Mouse (Mus musculus) ES-CJ7 (cell line): ENCODE results near the gene Gckr.

Experiments used
- DNase-seq: peaks from one replicate; pipeline ENCODE4 v3.0.0; 2011; ENCODE audit warnings: low read depth, low spot score

Gene Gckr

GRCm38 (mm10) chr5:31297047-31297757 lies at the start of gene Gckr:
Gene Gckr, plus strand, starts transcription at chr5:31297443.
- DNase-seq, result no peak

- no peak for DNase-seq
Measured at GRCm38 (mm10) chr5:31250716-31251115, 46.5 kb upstream of the Gckr start.

- peak; percentile 67 for DNase-seq
Measured at GRCm38 (mm10) chr5:31251541-31252101, 45.6 kb upstream of the Gckr start, which contains the start of gene Krtcap3. Gene Krtcap3, plus strand, starts transcription at chr5:31251691.

- no peak for DNase-seq
Measured at GRCm38 (mm10) chr5:31252151-31252550, 45.1 kb upstream of the Gckr start.

GRCm38 (mm10) chr5:31252795-31253545 lies 44.3 kb upstream of the Gckr start:
- peak; percentile 26 for DNase-seq

- no peak for DNase-seq
Measured at GRCm38 (mm10) chr5:31253806-31254205, 43.4 kb upstream of the Gckr start.

GRCm38 (mm10) chr5:31254452-31254851 lies 42.8 kb upstream of the Gckr start:
- DNase-seq, result peak; percentile 48

GRCm38 (mm10) chr5:31254901-31255300 lies 42.3 kb upstream of the Gckr start:
- no peak for DNase-seq

GRCm38 (mm10) chr5:31255381-31255780 lies 41.9 kb upstream of the Gckr start:
- DNase-seq, result no peak

GRCm38 (mm10) chr5:31255971-31256370 lies 41.3 kb upstream of the Gckr start:
- no peak for DNase-seq

GRCm38 (mm10) chr5:31257616-31258015 lies 39.6 kb upstream of the Gckr start:
- no peak for DNase-seq

- DNase-seq, result no peak
Measured at GRCm38 (mm10) chr5:31266101-31266500, 31.1 kb upstream of the Gckr start.

GRCm38 (mm10) chr5:31267686-31268085 lies 29.6 kb upstream of the Gckr start:
- no peak for DNase-seq

GRCm38 (mm10) chr5:31273018-31273417 lies 24.2 kb upstream of the Gckr start:
- DNase-seq, result no peak

- no peak for DNase-seq
Measured at GRCm38 (mm10) chr5:31279245-31279988, 17.8 kb upstream of the Gckr start.

GRCm38 (mm10) chr5:31288225-31288624 lies 9.0 kb upstream of the Gckr start:
- DNase-seq, result no peak

GRCm38 (mm10) chr5:31288655-31289054 lies 8.6 kb upstream of the Gckr start:
- DNase-seq, result no peak

- no peak for DNase-seq
Measured at GRCm38 (mm10) chr5:31289626-31290230, 7.5 kb upstream of the Gckr start.

GRCm38 (mm10) chr5:31290521-31291360 lies 6.5 kb upstream of the Gckr start, which contains the start of gene Ift172:
Gene Ift172, minus strand, starts transcription at chr5:31291116.
- peak; percentile 100 for DNase-seq

GRCm38 (mm10) chr5:31291361-31291688 lies 5.9 kb upstream of the Gckr start:
- DNase-seq, result no peak
